Mouse (Mus musculus) forebrain, embryonic 13.5 days (tissue): ENCODE measurements at regions not wholly inside any gene's neighbourhood (a gene's known extent, or its start where the extent isn't known, plus 50 kb on each side); places are given as distances from the start of the nearest gene placed in this dataset.

Source experiments
- ATAC-seq: fragments of 200-750 bp; cut with Nextera tagmentation; 2 replicates; pipeline ENCODE4 v1.8.0; 2017
- H3K27ac ChIP-seq: fragments of 300-500 bp; sonication (generic); 2 replicates; pipeline ENCODE4 v1.5.1; 2015; ENCODE audit warnings: inconsistent platforms, mild to moderate bottlenecking, moderate library complexity
- H3K27me3 ChIP-seq: fragments of 300-500 bp; sonication (generic); 2 replicates; pipeline ENCODE4 v1.6.1; 2015; ENCODE audit warnings: mild to moderate bottlenecking, inconsistent platforms
- H3K36me3 ChIP-seq: fragments of 300-500 bp; sonication (generic); 2 replicates; pipeline ENCODE4 v1.6.1; 2015; ENCODE audit warnings: mild to moderate bottlenecking, inconsistent platforms; ENCODE audit not compliant: poor library complexity, severe bottlenecking
- H3K4me1 ChIP-seq: fragments of 300-500 bp; sonication (generic); 2 replicates; pipeline ENCODE4 v1.6.1; 2015; ENCODE audit warnings: inconsistent platforms
- H3K4me2 ChIP-seq: fragments of 300-500 bp; sonication (generic); 2 replicates; pipeline ENCODE4 v1.6.1; 2015; ENCODE audit warnings: inconsistent platforms, mild to moderate bottlenecking, moderate library complexity
- H3K4me3 ChIP-seq: fragments of 300-500 bp; sonication (generic); 2 replicates; pipeline ENCODE4 v1.5.1; 2015; ENCODE audit warnings: mild to moderate bottlenecking, inconsistent platforms
- H3K9ac ChIP-seq: fragments of 300-500 bp; sonication (generic); 2 replicates; pipeline ENCODE4 v1.6.1; 2015; ENCODE audit warnings: mild to moderate bottlenecking, inconsistent platforms
- H3K9me3 ChIP-seq: fragments of 300-500 bp; sonication (generic); replicated peaks from 2 replicates; pipeline ENCODE4 v1.6.1; 2016; ENCODE audit warnings: inconsistent platforms
- WGBS: fragments of 180-500 bp; shearing (Covaris S2); methylation state at CpG from one replicate; pipeline ENCODE4 v1.1.7; 2015; 5-methylcytosine and 5-hydroxymethylcytosine counted together

DNA sequence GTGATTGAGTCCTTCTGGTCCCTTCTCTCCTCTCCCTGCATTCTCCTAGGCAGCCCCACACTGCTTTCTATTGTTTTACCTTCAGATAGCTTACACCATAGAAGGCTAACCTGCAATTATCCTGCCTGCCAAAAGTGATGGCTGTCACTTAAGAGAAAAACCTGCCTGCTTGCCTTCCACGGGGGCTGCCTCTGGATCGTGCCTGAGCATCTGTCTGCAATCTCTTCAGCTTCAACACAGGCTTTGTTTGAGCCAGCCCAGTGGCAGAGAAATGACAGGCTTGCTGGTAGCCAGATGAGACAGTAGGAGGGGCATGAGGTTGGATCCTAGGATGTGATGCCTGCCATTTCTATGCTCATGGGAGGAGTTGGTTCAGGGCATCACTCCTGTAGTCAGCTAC lies 345.2 kb upstream of the Tshz3 start:
- Histone ChIP-seq H3K4me1 (peaks cover 9% of the 10 kb centered on the region), H3K27ac (no peak overlapping the region), H3K9me3 (no peaks in the 10 kb centered on the region), H3K4me2 (no peak overlapping the region), H3K36me3 (no peaks in the 10 kb centered on the region), H3K4me3 (no peak overlapping the region), H3K27me3 (no peaks in the 10 kb centered on the region), H3K9ac (no peak overlapping the region)
- peak; percentile 70 for ATAC-seq
- WGBS: 3% methylated on average over 2 of the region's 2 CpGs

DNA sequence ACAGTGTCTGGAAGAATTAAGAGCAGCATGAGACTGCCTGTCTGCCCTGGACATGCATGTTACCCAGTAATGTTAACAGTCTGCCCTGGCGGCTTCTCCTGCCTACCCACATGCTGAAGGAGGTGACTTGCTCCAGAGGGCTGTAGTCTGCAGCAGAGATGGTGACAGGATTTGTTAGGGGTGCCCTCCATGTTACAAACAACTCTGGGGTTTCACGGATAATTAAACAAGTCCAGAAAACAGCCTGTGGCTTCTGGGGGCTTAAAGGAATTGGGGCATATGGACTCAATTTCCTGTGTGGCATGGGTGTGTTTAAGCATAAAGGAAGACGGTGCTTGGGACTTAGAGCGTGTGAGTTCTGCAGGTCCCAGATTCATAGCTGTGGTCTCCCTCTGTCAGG lies 347.3 kb upstream of the Tshz3 start:
- Histone ChIP-seq H3K27me3 (no peaks in the 10 kb centered on the region), H3K9me3 (no peaks in the 10 kb centered on the region), H3K27ac (no peak overlapping the region), H3K9ac (no peak overlapping the region), H3K36me3 (no peaks in the 10 kb centered on the region), H3K4me2 (no peak overlapping the region), H3K4me3 (no peak overlapping the region), H3K4me1 (peaks cover 9% of the 10 kb centered on the region)
- no peak for ATAC-seq
- 92% methylated on average over 4 of the region's 4 CpGs for WGBS

DNA sequence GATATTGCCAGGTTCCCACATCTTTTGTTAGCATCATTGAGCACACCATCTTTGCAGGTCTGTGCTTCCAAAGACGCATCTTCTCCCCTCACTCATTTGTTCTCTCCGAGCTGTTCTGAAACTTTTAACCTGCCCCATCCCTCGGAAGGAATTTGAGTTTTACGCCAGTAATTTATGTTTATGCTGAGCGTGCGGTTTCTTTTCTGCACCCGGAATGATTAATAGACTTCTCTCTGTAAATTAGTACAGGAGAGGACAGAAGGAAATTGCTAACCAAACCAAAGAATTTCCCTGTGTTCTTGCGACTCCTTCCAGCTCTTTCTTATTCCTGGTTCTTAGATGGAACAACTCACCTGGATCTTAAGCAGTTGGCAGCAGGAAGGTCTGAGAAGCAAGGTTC lies 349.7 kb upstream of the Tshz3 start:
- Histone ChIP-seq H3K9ac (no peak overlapping the region), H3K4me2 (no peak overlapping the region), H3K27me3 (no peaks in the 10 kb centered on the region), H3K4me3 (no peak overlapping the region), H3K27ac (no peak overlapping the region), H3K4me1 (peaks cover 9% of the 10 kb centered on the region), H3K9me3 (no peaks in the 10 kb centered on the region), H3K36me3 (no peaks in the 10 kb centered on the region)
- WGBS: 89% methylated on average over 8 of the region's 8 CpGs
- ATAC-seq: no peak

- WGBS: 89% methylated on average over 5 of the region's 5 CpGs
- Histone ChIP-seq H3K4me1 (peaks cover 7% of the 10 kb centered on the region; the same call in 1 of the 2 replicates), H3K9me3 (no peaks in the 10 kb centered on the region), H3K4me2 (no peak overlapping the region), H3K27me3 (no peaks in the 10 kb centered on the region), H3K27ac (no peak overlapping the region), H3K9ac (no peak overlapping the region), H3K36me3 (no peaks in the 10 kb centered on the region), H3K4me3 (no peak overlapping the region)
- no peak for ATAC-seq
Measured at GRCm38 (mm10) chr7:36334857-36335256, 363.1 kb upstream of the Tshz3 start.

DNA sequence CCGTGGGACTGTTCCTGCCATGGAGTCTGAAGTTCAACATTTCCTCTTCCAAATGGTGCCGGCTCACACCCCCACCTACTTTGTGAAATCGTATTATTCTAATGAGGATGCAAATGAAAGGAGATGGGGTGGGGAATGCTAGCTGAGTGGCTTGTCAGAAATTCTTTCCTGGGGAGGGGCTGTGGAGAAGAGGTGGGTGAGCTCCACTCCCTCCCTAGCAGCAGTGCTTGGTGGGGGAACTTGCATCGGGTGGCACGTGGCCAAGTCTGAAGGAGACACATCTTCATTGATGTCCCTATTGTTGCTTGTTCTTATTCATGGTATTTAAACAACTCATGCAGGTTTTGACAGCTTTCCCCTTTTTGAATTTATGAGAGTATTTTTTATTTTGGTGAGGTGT lies 363.8 kb upstream of the Tshz3 start:
- Histone ChIP-seq H3K9me3 (no peaks in the 10 kb centered on the region), H3K27me3 (no peaks in the 10 kb centered on the region), H3K4me1 (peaks cover 7% of the 10 kb centered on the region; the same call in 1 of the 2 replicates), H3K9ac (no peak overlapping the region), H3K36me3 (no peaks in the 10 kb centered on the region), H3K4me2 (no peak overlapping the region), H3K27ac (no peak overlapping the region), H3K4me3 (no peak overlapping the region)
- ATAC-seq: no peak
- 59% methylated on average over 5 of the region's 5 CpGs for WGBS

- no peak for ATAC-seq
- no peaks in the 10 kb centered on the region for H3K27me3 ChIP-seq
- no peak overlapping the region for H3K9ac ChIP-seq
- no peaks in the 10 kb centered on the region for H3K36me3 ChIP-seq
- H3K27ac ChIP-seq: no peak overlapping the region
- H3K4me1 ChIP-seq: peaks cover 7% of the 10 kb centered on the region; the same call in 1 of the 2 replicates
- no peak overlapping the region for H3K4me3 ChIP-seq
- 75% methylated on average over 7 of the region's 7 CpGs for WGBS
- no peaks in the 10 kb centered on the region for H3K9me3 ChIP-seq
- no peak overlapping the region for H3K4me2 ChIP-seq
Measured at GRCm38 (mm10) chr7:36332633-36333032, 365.3 kb upstream of the Tshz3 start.

DNA sequence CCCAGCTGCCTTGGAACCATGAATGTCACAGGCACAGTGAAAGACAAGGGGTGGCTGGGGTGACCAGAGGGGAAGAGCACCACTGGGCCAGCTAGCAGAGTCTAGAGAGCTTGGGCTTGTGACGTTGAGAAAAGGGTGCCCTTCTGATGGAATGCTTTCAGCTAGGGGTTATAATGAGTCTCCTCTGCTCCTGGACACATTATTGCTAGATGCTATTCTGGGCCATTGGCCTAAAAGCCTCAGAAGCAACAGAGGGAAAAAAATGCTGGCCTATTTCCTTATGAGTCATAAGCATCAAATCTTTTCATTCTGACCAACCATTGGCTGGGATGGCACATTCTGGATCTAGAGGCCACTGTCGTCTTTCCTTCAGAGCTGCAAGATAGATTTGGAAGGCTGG lies 369.8 kb upstream of the Tshz3 start:
- H3K27ac ChIP-seq: no peak overlapping the region
- no peaks in the 10 kb centered on the region for H3K27me3 ChIP-seq
- H3K9ac ChIP-seq: no peak overlapping the region
- H3K4me2 ChIP-seq: no peak overlapping the region
- no peaks in the 10 kb centered on the region for H3K4me1 ChIP-seq
- no peak overlapping the region for H3K4me3 ChIP-seq
- H3K9me3 ChIP-seq: no peaks in the 10 kb centered on the region
- ATAC-seq: no peak
- no peaks in the 10 kb centered on the region for H3K36me3 ChIP-seq
- 95% methylated on average over 2 of the region's 2 CpGs for WGBS

GRCm38 (mm10) chr7:36324035-36324434 lies 373.9 kb upstream of the Tshz3 start:
- Histone ChIP-seq H3K36me3 (no peaks in the 10 kb centered on the region), H3K9me3 (no peaks in the 10 kb centered on the region), H3K27ac (no peak overlapping the region), H3K4me2 (no peak overlapping the region), H3K27me3 (no peaks in the 10 kb centered on the region), H3K4me3 (no peak overlapping the region), H3K4me1 (no peaks in the 10 kb centered on the region), H3K9ac (no peak overlapping the region)
- WGBS: 81% methylated on average over 1 of the region's 1 CpGs
- ATAC-seq: no peak

- no peak for ATAC-seq
- Histone ChIP-seq H3K4me3 (no peak overlapping the region), H3K27ac (no peak overlapping the region), H3K4me1 (no peaks in the 10 kb centered on the region), H3K9me3 (no peaks in the 10 kb centered on the region), H3K9ac (no peak overlapping the region), H3K36me3 (no peaks in the 10 kb centered on the region), H3K27me3 (no peaks in the 10 kb centered on the region), H3K4me2 (no peak overlapping the region)
- WGBS: 84% methylated on average over 4 of the region's 4 CpGs
Measured at GRCm38 (mm10) chr7:36322181-36322580, 375.7 kb upstream of the Tshz3 start.

DNA sequence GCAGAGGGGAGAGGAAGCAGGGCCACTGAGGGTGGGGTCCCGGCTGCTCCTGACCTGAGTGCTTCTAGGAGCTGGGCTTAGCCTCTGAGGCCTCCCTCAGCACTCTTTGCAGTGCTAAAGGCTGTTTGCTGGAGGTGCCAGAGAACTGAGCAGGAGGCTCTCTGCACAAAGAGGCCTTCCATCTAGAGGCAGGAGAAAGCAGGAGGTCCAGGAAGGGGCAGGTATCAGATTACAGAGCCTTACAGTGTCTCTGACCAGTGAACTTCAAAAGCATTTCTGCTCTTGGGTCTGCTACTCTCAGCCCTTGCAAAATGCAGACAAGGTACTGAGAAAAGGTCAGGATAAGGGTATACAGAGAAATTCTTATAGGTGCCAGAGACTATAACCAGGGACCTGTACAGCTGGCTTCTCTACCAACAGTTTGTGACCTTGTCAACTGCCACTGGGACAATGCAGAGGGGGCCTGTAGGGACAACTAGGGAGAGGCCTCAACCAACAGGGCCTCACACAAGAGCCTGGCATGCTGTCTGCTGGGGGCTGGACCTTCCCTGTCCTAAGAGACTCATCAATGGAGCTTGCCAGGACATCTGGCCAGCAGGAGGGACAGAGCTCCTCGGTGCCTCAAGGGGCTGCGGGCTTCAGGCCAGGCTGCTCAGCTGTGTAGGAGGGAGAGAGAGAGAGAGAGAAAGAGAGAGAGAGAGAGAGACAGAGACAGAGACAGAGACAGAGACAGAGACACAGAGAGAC lies 380.3 kb upstream of the Tshz3 start:
- no peaks in the 10 kb centered on the region for H3K4me1 ChIP-seq
- ATAC-seq: no peak
- no peak overlapping the region for H3K4me3 ChIP-seq
- 72% methylated on average over 3 of the region's 3 CpGs for WGBS
- no peaks in the 10 kb centered on the region for H3K27me3 ChIP-seq
- H3K36me3 ChIP-seq: no peaks in the 10 kb centered on the region
- no peak overlapping the region for H3K27ac ChIP-seq
- no peak overlapping the region for H3K4me2 ChIP-seq
- H3K9ac ChIP-seq: no peak overlapping the region
- H3K9me3 ChIP-seq: no peaks in the 10 kb centered on the region

DNA sequence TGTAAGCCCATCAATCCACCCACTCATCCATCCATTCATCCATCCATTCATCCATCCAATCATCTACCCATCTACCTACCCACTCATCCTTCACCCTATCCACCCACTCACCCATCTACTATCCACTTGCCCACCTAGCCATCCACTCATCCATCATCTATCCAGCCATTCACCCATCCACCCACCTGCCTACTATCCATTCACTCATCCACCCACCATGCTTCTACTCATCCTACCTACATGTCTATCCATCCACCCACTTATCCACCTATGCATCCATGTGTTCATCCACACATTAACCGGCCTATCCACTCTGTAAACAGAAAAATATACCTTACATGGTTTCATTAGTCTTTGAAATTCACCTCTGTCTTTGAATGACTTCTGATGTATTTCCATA lies 384.2 kb upstream of the Tshz3 start:
- H3K9ac ChIP-seq: no peak overlapping the region
- H3K9me3 ChIP-seq: no peaks in the 10 kb centered on the region
- H3K4me3 ChIP-seq: no peak overlapping the region
- no peaks in the 10 kb centered on the region for H3K4me1 ChIP-seq
- no peaks in the 10 kb centered on the region for H3K27me3 ChIP-seq
- no peak overlapping the region for H3K4me2 ChIP-seq
- no peak overlapping the region for H3K27ac ChIP-seq
- H3K36me3 ChIP-seq: no peaks in the 10 kb centered on the region
- 88% methylated on average over 1 of the region's 1 CpGs for WGBS
- no peak for ATAC-seq

DNA sequence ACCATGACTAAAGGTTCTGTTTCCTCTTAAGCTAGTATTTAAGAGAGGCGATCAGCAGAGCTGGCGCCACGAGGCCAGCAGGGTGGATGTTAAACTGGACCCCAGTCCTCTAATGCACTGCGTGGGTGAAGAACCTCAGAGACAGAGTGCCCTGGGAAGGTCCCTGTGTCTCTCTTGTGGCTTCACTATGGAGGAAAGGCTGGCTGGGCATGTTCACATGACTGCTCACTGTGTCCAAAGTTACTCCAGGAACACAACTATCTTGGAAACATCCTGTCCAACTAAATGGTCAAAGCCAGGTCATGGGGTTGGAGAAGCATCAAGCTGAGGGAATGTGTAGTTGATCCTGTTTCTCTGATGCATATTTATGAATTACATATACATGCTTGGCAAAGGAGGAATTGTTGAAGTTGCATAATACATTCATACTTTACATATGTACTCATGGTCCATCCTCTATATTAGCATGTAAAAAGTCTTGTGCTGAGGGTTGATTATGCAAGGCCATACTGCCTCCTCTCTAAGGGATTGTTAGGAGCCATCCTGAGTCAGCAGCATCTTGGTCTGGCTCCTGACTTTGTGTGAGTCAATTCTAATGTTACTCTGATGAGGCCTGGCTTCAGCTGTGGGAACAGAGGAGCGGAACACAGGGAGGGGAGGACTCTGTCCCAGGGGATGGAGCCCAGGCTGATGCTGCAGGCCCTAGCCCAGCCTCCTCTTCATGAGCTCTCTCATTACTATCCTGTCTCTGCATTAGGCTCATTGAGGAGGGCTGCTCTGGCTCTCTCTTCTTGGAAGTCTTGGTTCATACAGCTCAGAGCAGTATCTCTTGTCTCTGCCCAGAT lies 387.9 kb upstream of the Tshz3 start:
- no peak for ATAC-seq
- Histone ChIP-seq H3K27me3 (no peaks in the 10 kb centered on the region), H3K36me3 (no peaks in the 10 kb centered on the region), H3K9me3 (no peaks in the 10 kb centered on the region), H3K27ac (no peak overlapping the region), H3K9ac (no peak overlapping the region), H3K4me1 (no peaks in the 10 kb centered on the region), H3K4me3 (no peak overlapping the region), H3K4me2 (no peak overlapping the region)
- 90% methylated on average over 5 of the region's 5 CpGs for WGBS
